Mouse (Mus musculus): Measurements from ENCODE around the gene Bcl11b.

DNA sequence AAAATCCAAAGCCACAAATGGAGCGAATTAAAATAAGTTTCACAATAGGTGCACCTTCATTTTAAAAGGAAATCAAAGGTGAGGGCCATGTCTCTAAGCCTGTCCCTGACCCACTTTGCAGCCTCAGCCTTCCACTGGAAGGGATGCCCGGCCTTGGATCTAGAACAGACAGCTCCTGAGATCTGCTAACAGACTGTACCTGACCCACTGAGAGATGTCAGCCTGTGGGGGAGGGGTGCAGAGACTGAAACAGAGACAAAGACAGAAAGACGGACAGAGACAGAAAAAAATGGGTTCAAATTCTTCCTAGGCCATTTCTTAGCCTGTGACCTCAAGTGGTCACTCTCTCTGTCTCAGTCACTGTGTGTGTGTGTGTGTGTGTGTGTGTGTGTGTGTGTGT is 35.1 kb downstream of the Bcl11b start:
- no peak for TF ChIP-seq USF1 (IDR thresholded peaks at IDR 0.05; ENCODE audit: low read depth)
- TF ChIP-seq POLR2A (IDR thresholded peaks at IDR 0.05; ENCODE audit: insufficient read length, low read depth), result no peak
- no peak for TF ChIP-seq MYOD1 (IDR thresholded peaks at IDR 0.05; ENCODE audit: control insufficient read depth in 1 of 3, insufficient read length in 2 of 3, low read depth in 2 of 3)
- TF ChIP-seq CEBPB (IDR thresholded peaks at IDR 0.05; ENCODE audit: insufficient read depth, poor library complexity, severe bottlenecking), result no peak
- TF ChIP-seq MYOG (IDR thresholded peaks at IDR 0.05; ENCODE audit: control insufficient read depth in 1 of 3, insufficient read depth in 1 of 3, insufficient read length in 2 of 3, low read depth in 2 of 3), result no peak
- no peak for TF ChIP-seq E2F4 (IDR thresholded peaks at IDR 0.05; ENCODE audit: insufficient read depth)
- no peak for TF ChIP-seq POLR2AphosphoS2 (IDR thresholded peaks at IDR 0.05; ENCODE audit: insufficient read length, low read depth)
- TF ChIP-seq TCF3 (IDR thresholded peaks at IDR 0.05; ENCODE audit: insufficient read length, low read depth), result no peak
- no peak for TF ChIP-seq REST (IDR thresholded peaks at IDR 0.05; ENCODE audit: insufficient read depth, insufficient read length)
- TF ChIP-seq MAX (IDR thresholded peaks at IDR 0.05; ENCODE audit: low read depth), result no peak
- TF ChIP-seq TCF12 (IDR thresholded peaks at IDR 0.05; ENCODE audit: insufficient read depth, poor library complexity, severe bottlenecking), result no peak

All from myocyte (in vitro differentiated cells).